ENCODE assay signal across 8 mouse cellular contexts in genomic region chr10:79933145-79933679, GRCm38 (mm10). TPM values are rescaled to one million over a fixed set of nuclear protein-coding genes. Genes with fewer than 3 reads are reported as not detected.
DNase-seq lines count a peak whose midpoint lies in the region; ATAC-seq and TF ChIP-seq lines count a peak whose summit lies in the region.

No protein-coding gene starts in this region.

- H3K9me3 ChIP-seq in forebrain, embryonic 10.5 days, result no peaks in the 10 kb centered on the region
- H3K9me3 ChIP-seq in forebrain, embryonic 14.5 days (replicated peaks; ENCODE audit: control insufficient read depth, low read length), result no peaks in the 10 kb centered on the region
- H3K9me3 ChIP-seq in megakaryocyte, embryonic 14.5 days, result no peaks in the 10 kb centered on the region
- H3K9me3 ChIP-seq in limb, embryonic 10.5 days (replicated peaks), result no peaks in the 10 kb centered on the region

- peaks cover 72% of the 10 kb centered on the region for H3K36me3 ChIP-seq in forebrain, embryonic 10.5 days (replicated peaks)
- H3K36me3 ChIP-seq in forebrain, embryonic 14.5 days (ENCODE audit: control insufficient read depth, insufficient read depth, low read length), result peaks cover 20% of the 10 kb centered on the region; the same call in 1 of the 2 replicates
- peaks cover 87% of the 10 kb centered on the region for H3K36me3 ChIP-seq in megakaryocyte, embryonic 14.5 days (replicated peaks; ENCODE audit: low read length)
- peaks cover 86% of the 10 kb centered on the region for H3K36me3 ChIP-seq in limb, embryonic 10.5 days

- ATAC-seq in forebrain, embryonic 14.5 days, result no peak
- ATAC-seq in megakaryocyte, adult 5-6 weeks (ENCODE audit: poor library complexity, severe bottlenecking), result no peak

- peak overlapping the region; percentile 25; the same call in 1 of the 2 replicates for H3K4me3 ChIP-seq in forebrain, embryonic 10.5 days
- H3K4me3 ChIP-seq in forebrain, embryonic 14.5 days (ENCODE audit: low read depth, low read length), result no peak overlapping the region
- H3K4me3 ChIP-seq in megakaryocyte, embryonic 14.5 days (replicated peaks), result peak overlapping the region; percentile 8
- H3K4me3 ChIP-seq in limb, embryonic 10.5 days, result peak overlapping the region; percentile 34
- H3K4me3 ChIP-seq in olfactory bulb, adult 2 months (ENCODE audit: insufficient read depth, low read depth, low read length), result no peak overlapping the region

- no peak for DNase-seq in forebrain, embryonic 10.5 days (ENCODE audit: extremely low spot score, low spot score)
- DNase-seq in forebrain, embryonic 14.5 days (ENCODE audit: low spot score), result no peak
- DNase-seq in limb, embryonic 10.5 days (ENCODE audit: low spot score), result no peak
- DNase-seq in thymus, postnatal 4 days, result no peak
- DNase-seq in ovary, postnatal 14 days (ENCODE audit: low spot score), result no peak

- no peak; the same call in 1 of the 2 replicates for TF ChIP-seq POLR2A in olfactory bulb, adult 2 months (IDR thresholded peaks at IDR 0.05; ENCODE audit: insufficient read depth, low read depth, low read length)

- no peaks in the 10 kb centered on the region for H3K27me3 ChIP-seq in forebrain, embryonic 10.5 days (ENCODE audit: poor library complexity, severe bottlenecking)
- H3K27me3 ChIP-seq in forebrain, embryonic 14.5 days (replicated peaks; ENCODE audit: control insufficient read depth, insufficient read depth, low read length), result no peaks in the 10 kb centered on the region
- H3K27me3 ChIP-seq in megakaryocyte, embryonic 14.5 days (replicated peaks), result no peaks in the 10 kb centered on the region
- H3K27me3 ChIP-seq in limb, embryonic 10.5 days (ENCODE audit: low read depth, poor library complexity, severe bottlenecking), result no peaks in the 10 kb centered on the region

- peaks cover 82% of the 10 kb centered on the region for H3K4me1 ChIP-seq in forebrain, embryonic 10.5 days
- H3K4me1 ChIP-seq in forebrain, embryonic 14.5 days (ENCODE audit: control insufficient read depth, insufficient read depth, low read length), result peaks cover 10% of the 10 kb centered on the region; the same call in 1 of the 2 replicates
- peaks cover 96% of the 10 kb centered on the region for H3K4me1 ChIP-seq in megakaryocyte, embryonic 14.5 days
- peaks cover 100% of the 10 kb centered on the region for H3K4me1 ChIP-seq in limb, embryonic 10.5 days
- peaks cover 69% of the 10 kb centered on the region for H3K4me1 ChIP-seq in olfactory bulb, adult 2 months (ENCODE audit: control insufficient read depth, insufficient read depth, low read length)

- WGBS in forebrain, embryonic 10.5 days, result 75% methylated on average over 9 of the region's 9 CpGs
- WGBS in forebrain, embryonic 14.5 days, result 72% methylated on average over 9 of the region's 9 CpGs
- WGBS in limb, embryonic 10.5 days, result 54% methylated on average over 9 of the region's 9 CpGs
- 72% methylated on average over 9 of the region's 9 CpGs for WGBS in olfactory bulb, adult 2 months

- H3K4me2 ChIP-seq in forebrain, embryonic 14.5 days (ENCODE audit: low read length), result no peak overlapping the region

- H3K9ac ChIP-seq in forebrain, embryonic 14.5 days (ENCODE audit: low read length), result no peak overlapping the region

- no peak for TF ChIP-seq CTCF in olfactory bulb, adult 2 months (IDR thresholded peaks at IDR 0.05; ENCODE audit: insufficient read depth, low read depth, low read length)

- H3K27ac ChIP-seq in forebrain, embryonic 10.5 days, result peak overlapping the region; percentile 78
- no peak overlapping the region; the same call in 1 of the 2 replicates for H3K27ac ChIP-seq in forebrain, embryonic 14.5 days (ENCODE audit: low read depth, low read length)
- H3K27ac ChIP-seq in limb, embryonic 10.5 days, result peak overlapping the region; percentile 95
- 0 out of 2 replicates have a peak overlapping the region, but pooled peaks have one; percentile 3 for H3K27ac ChIP-seq in olfactory bulb, adult 2 months (ENCODE audit: insufficient read depth, low read depth, low read length)

RNA-seq across cellular contexts. Expression of gene Arid3a, which starts 6.4 kb away (rescaled TPM):
- polyA plus RNA-seq in forebrain, embryonic 10.5 days (2016; fragmentation: Nextera tagmentation; extraction: Ambion mirVana), result 12.5 and 13.0 TPM in 2 replicates
- 1.1 and 2.3 TPM in 2 replicates for polyA plus RNA-seq in forebrain, embryonic 14.5 days (2014; fragmentation: Nextera tagmentation; extraction: Ambion mirVana)
- polyA plus RNA-seq in megakaryocyte, embryonic 14.5 days (2012; ENCODE audit: insufficient read depth, low replicate concordance), result 89.7 and 142 TPM in 2 replicates
- total RNA-seq in megakaryocyte, adult 5-6 weeks (2015), result 36.7 and 38.7 TPM in 2 replicates
- total RNA-seq in megakaryocyte, adult 5-6 weeks (2017), result 59.2 and 67.8 TPM in 2 replicates
- 18.2 and 29.4 TPM in 2 replicates for polyA plus RNA-seq in limb, embryonic 10.5 days (2016; fragmentation: Nextera tagmentation; extraction: Ambion mirVana)
- not detected in 2 replicates for polyA plus RNA-seq in olfactory bulb, adult 2 months (2012; ENCODE audit: insufficient read depth, insufficient read length, low replicate concordance, missing spikeins)

RNA-seq across cellular contexts. Expression of gene R3hdm4, which starts 12.2 kb away (rescaled TPM):
- polyA plus RNA-seq in forebrain, embryonic 10.5 days (2016; fragmentation: Nextera tagmentation; extraction: Ambion mirVana), result 112 and 116 TPM in 2 replicates
- 175 and 197 TPM in 2 replicates for polyA plus RNA-seq in forebrain, embryonic 14.5 days (2014; fragmentation: Nextera tagmentation; extraction: Ambion mirVana)
- 418 and 597 TPM in 2 replicates for polyA plus RNA-seq in megakaryocyte, embryonic 14.5 days (2012; ENCODE audit: insufficient read depth, low replicate concordance)
- total RNA-seq in megakaryocyte, adult 5-6 weeks (2015), result 118 and 121 TPM in 2 replicates
- 92.1 and 134 TPM in 2 replicates for total RNA-seq in megakaryocyte, adult 5-6 weeks (2017)
- 116 and 143 TPM in 2 replicates for polyA plus RNA-seq in limb, embryonic 10.5 days (2016; fragmentation: Nextera tagmentation; extraction: Ambion mirVana)
- polyA plus RNA-seq in olfactory bulb, adult 2 months (2012; ENCODE audit: insufficient read depth, insufficient read length, low replicate concordance, missing spikeins), result not detected in 2 replicates

RNA-seq across cellular contexts. Expression of gene Kiss1r, which starts 16.4 kb away (rescaled TPM):
- 0.28 and 0.48 TPM in 2 replicates for polyA plus RNA-seq in forebrain, embryonic 10.5 days (2016; fragmentation: Nextera tagmentation; extraction: Ambion mirVana)
- polyA plus RNA-seq in forebrain, embryonic 14.5 days (2014; fragmentation: Nextera tagmentation; extraction: Ambion mirVana), result 1.6 and 1.8 TPM in 2 replicates
- polyA plus RNA-seq in megakaryocyte, embryonic 14.5 days (2012; ENCODE audit: insufficient read depth, low replicate concordance), result 2.7 and 4.5 TPM in 2 replicates
- total RNA-seq in megakaryocyte, adult 5-6 weeks (2015), result 0.18 and 0.29 TPM in 2 replicates
- 0.26 and 0.77 TPM in 2 replicates for total RNA-seq in megakaryocyte, adult 5-6 weeks (2017)
- polyA plus RNA-seq in limb, embryonic 10.5 days (2016; fragmentation: Nextera tagmentation; extraction: Ambion mirVana), result 0.31 and 0.49 TPM in 2 replicates
- not detected in 2 replicates for polyA plus RNA-seq in olfactory bulb, adult 2 months (2012; ENCODE audit: insufficient read depth, insufficient read length, low replicate concordance, missing spikeins)

RNA-seq across cellular contexts. Expression of gene Gm26602, which starts 22.6 kb away (rescaled TPM):
- 1.9 TPM in 1 of 2 replicates, not detected in the other for polyA plus RNA-seq in forebrain, embryonic 10.5 days (2016; fragmentation: Nextera tagmentation; extraction: Ambion mirVana)
- polyA plus RNA-seq in forebrain, embryonic 14.5 days (2014; fragmentation: Nextera tagmentation; extraction: Ambion mirVana), result 6.0 and 21.9 TPM in 2 replicates
- polyA plus RNA-seq in megakaryocyte, embryonic 14.5 days (2012; ENCODE audit: insufficient read depth, low replicate concordance), result not detected in 2 replicates
- total RNA-seq in megakaryocyte, adult 5-6 weeks (2015), result not detected in 2 replicates
- total RNA-seq in megakaryocyte, adult 5-6 weeks (2017), result not detected in 2 replicates
- polyA plus RNA-seq in limb, embryonic 10.5 days (2016; fragmentation: Nextera tagmentation; extraction: Ambion mirVana), result not detected in 2 replicates
- polyA plus RNA-seq in olfactory bulb, adult 2 months (2012; ENCODE audit: insufficient read depth, insufficient read length, low replicate concordance, missing spikeins), result not detected in 2 replicates

RNA-seq across cellular contexts. Expression of gene Med16, which starts 24.5 kb away (rescaled TPM):
- polyA plus RNA-seq in forebrain, embryonic 10.5 days (2016; fragmentation: Nextera tagmentation; extraction: Ambion mirVana), result 61.8 and 65.7 TPM in 2 replicates
- 40.5 and 47.6 TPM in 2 replicates for polyA plus RNA-seq in forebrain, embryonic 14.5 days (2014; fragmentation: Nextera tagmentation; extraction: Ambion mirVana)
- 32.2 and 85.7 TPM in 2 replicates for polyA plus RNA-seq in megakaryocyte, embryonic 14.5 days (2012; ENCODE audit: insufficient read depth, low replicate concordance)
- 12.0 and 13.6 TPM in 2 replicates for total RNA-seq in megakaryocyte, adult 5-6 weeks (2015)
- total RNA-seq in megakaryocyte, adult 5-6 weeks (2017), result 17.5 and 18.0 TPM in 2 replicates
- polyA plus RNA-seq in limb, embryonic 10.5 days (2016; fragmentation: Nextera tagmentation; extraction: Ambion mirVana), result 63.6 and 67.1 TPM in 2 replicates
- not detected in 2 replicates for polyA plus RNA-seq in olfactory bulb, adult 2 months (2012; ENCODE audit: insufficient read depth, insufficient read length, low replicate concordance, missing spikeins)

Comparison
In these comparisons a context has a peak if more than half of its experiments do, and no peak if none do; other contexts are left out.
1. H3K4me3 ChIP-seq: peak in forebrain, embryonic 10.5 days (single experiment), megakaryocyte, embryonic 14.5 days (single experiment) and limb, embryonic 10.5 days (single experiment); none in forebrain, embryonic 14.5 days (single experiment) and olfactory bulb, adult 2 months (single experiment).